Mouse (Mus musculus) liver, embryonic 15.5 days (tissue): Measurements from ENCODE around the gene Gm10961. TPM values are rescaled to one million over a fixed set of nuclear protein-coding genes. Genes with fewer than 3 reads are reported as not detected.

Source experiments
- ATAC-seq: fragments of 200-750 bp; cut with Nextera tagmentation; 2 replicates; pipeline ENCODE4 v1.8.0; 2017; ENCODE audit warnings: moderate number of reproducible peaks, mild to moderate bottlenecking, moderate library complexity; ENCODE audit not compliant: insufficient read depth
- H3K27ac ChIP-seq: fragments of 300-500 bp; sonication (generic); replicated peaks from 2 replicates; pipeline ENCODE4 v1.5.1; 2015; ENCODE audit warnings: mild to moderate bottlenecking, inconsistent platforms
- H3K27me3 ChIP-seq: fragments of 300-500 bp; sonication (generic); 2 replicates; pipeline ENCODE4 v1.6.1; 2015; ENCODE audit warnings: mild to moderate bottlenecking, inconsistent platforms
- H3K36me3 ChIP-seq: fragments of 300-500 bp; sonication (generic); replicated peaks from 2 replicates; pipeline ENCODE4 v1.6.1; 2015; ENCODE audit warnings: moderate library complexity, mild to moderate bottlenecking, inconsistent platforms
- H3K4me1 ChIP-seq: fragments of 300-500 bp; sonication (generic); replicated peaks from 2 replicates; pipeline ENCODE4 v1.6.1; 2015; ENCODE audit warnings: inconsistent platforms
- H3K4me2 ChIP-seq: fragments of 300-500 bp; sonication (generic); 2 replicates; pipeline ENCODE4 v1.6.1; 2015; ENCODE audit warnings: moderate library complexity, mild to moderate bottlenecking, inconsistent platforms
- H3K4me3 ChIP-seq: fragments of 300-500 bp; sonication (generic); replicated peaks from 2 replicates; pipeline ENCODE4 v1.5.1; 2015; ENCODE audit warnings: mild to moderate bottlenecking, inconsistent platforms
- H3K9ac ChIP-seq: fragments of 300-500 bp; sonication (generic); 2 replicates; pipeline ENCODE4 v1.6.1; 2015; ENCODE audit warnings: moderate library complexity, mild to moderate bottlenecking, inconsistent platforms
- H3K9me3 ChIP-seq: fragments of 300-500 bp; sonication (generic); replicated peaks from 2 replicates; pipeline ENCODE4 v1.6.1; 2016; ENCODE audit warnings: inconsistent platforms
- WGBS: fragments of 180-500 bp; shearing (Covaris S2); methylation state at CpG from one replicate; pipeline ENCODE4 v1.1.7; 2015; ENCODE audit warnings: mixed read lengths; ENCODE audit not compliant: insufficient replicate concordance; 5-methylcytosine and 5-hydroxymethylcytosine counted together
- polyA plus RNA-seq: library from polyadenylated mRNA; unstranded; fragments of >200 nt; fragmentation: Nextera tagmentation; extraction: Ambion mirVana; gene quantifications from 2 replicates; pipeline ENCODE4 v1.2.1, GENCODE M21; 2015

The Gm10961 gene
- polyA plus RNA-seq, 1 experiment from 2014 or later, result not detected

GRCm38 (mm10) chr3:107595938-107596461, 35.1 kb upstream of the Gm10961 start:
- Histone ChIP-seq H3K27ac (no peak overlapping the region), H3K9me3 (no peaks in the 10 kb centered on the region), H3K4me2 (peak overlapping the region; percentile 49), H3K4me3 (0 out of 2 replicates have a peak overlapping the region, but pooled peaks have one; percentile 29), H3K27me3 (peaks cover 100% of the 10 kb centered on the region), H3K9ac (no peak overlapping the region), H3K4me1 (0 out of 2 replicates have a peak, but pooled peaks cover 11% of the 10 kb centered on the region), H3K36me3 (no peaks in the 10 kb centered on the region)
- 1% methylated on average over 34 of the region's 34 CpGs for WGBS
- ATAC-seq, result no peak

DNA sequence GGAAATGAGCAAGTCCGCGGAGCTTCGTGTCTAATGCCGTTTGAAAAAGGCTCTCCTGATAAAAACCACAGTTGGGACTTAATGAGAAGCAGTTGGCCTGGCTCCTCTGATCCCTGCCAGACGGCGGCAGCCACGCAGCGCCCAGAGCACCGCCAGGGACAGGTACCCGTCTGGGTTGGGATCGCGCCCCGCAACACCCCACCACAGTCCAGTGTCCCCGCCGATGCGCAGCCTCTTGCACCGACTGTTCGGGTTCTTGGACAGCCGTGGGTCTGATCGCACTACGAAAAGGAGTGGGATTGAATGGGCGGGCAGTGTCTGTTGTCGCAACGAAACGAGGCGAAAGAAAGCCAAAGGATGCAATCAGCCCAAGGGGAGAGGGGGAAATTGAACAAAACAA, 34.6 kb upstream of the Gm10961 start:
- Histone ChIP-seq H3K4me1 (0 out of 2 replicates have a peak, but pooled peaks cover 11% of the 10 kb centered on the region), H3K9me3 (no peaks in the 10 kb centered on the region), H3K9ac (no peak overlapping the region), H3K4me2 (no peak overlapping the region), H3K36me3 (no peaks in the 10 kb centered on the region), H3K4me3 (no peak overlapping the region), H3K27ac (no peak overlapping the region), H3K27me3 (peaks cover 99% of the 10 kb centered on the region)
- ATAC-seq, result no peak
- 2% methylated on average over 26 of the region's 26 CpGs for WGBS

- 3% methylated on average over 21 of the region's 24 CpGs for WGBS
- no peaks in the 10 kb centered on the region for H3K36me3 ChIP-seq
- ATAC-seq, result no peak
- no peaks in the 10 kb centered on the region for H3K9me3 ChIP-seq
- 0 out of 2 replicates have a peak, but pooled peaks cover 11% of the 10 kb centered on the region for H3K4me1 ChIP-seq
- no peak overlapping the region for H3K4me3 ChIP-seq
- H3K4me2 ChIP-seq, result no peak overlapping the region
- no peak overlapping the region for H3K9ac ChIP-seq
- peaks cover 94% of the 10 kb centered on the region for H3K27me3 ChIP-seq
- H3K27ac ChIP-seq, result no peak overlapping the region
These were observed 34.0 kb upstream of the Gm10961 start for GRCm38 (mm10) chr3:107597134-107597533.

GRCm38 (mm10) chr3:107597586-107598389, 33.3 kb upstream of the Gm10961 start:
- Histone ChIP-seq H3K4me1 (0 out of 2 replicates have a peak, but pooled peaks cover 11% of the 10 kb centered on the region), H3K27ac (no peak overlapping the region), H3K36me3 (no peaks in the 10 kb centered on the region), H3K4me2 (no peak overlapping the region), H3K4me3 (no peak overlapping the region), H3K27me3 (peaks cover 93% of the 10 kb centered on the region), H3K9me3 (no peaks in the 10 kb centered on the region), H3K9ac (no peak overlapping the region)
- 9% methylated on average over 22 of the region's 22 CpGs for WGBS
- ATAC-seq, result no peak

GRCm38 (mm10) chr3:107600127-107600526, 31.0 kb upstream of the Gm10961 start:
- no peak overlapping the region for H3K9ac ChIP-seq
- H3K27ac ChIP-seq, result no peak overlapping the region
- no peaks in the 10 kb centered on the region for H3K36me3 ChIP-seq
- H3K9me3 ChIP-seq, result no peaks in the 10 kb centered on the region
- 0 out of 2 replicates have a peak, but pooled peaks cover 10% of the 10 kb centered on the region for H3K4me1 ChIP-seq
- H3K27me3 ChIP-seq, result peaks cover 79% of the 10 kb centered on the region
- no peak for ATAC-seq
- WGBS, result 28% methylated on average over 6 of the region's 6 CpGs
- H3K4me2 ChIP-seq, result no peak overlapping the region
- H3K4me3 ChIP-seq, result no peak overlapping the region

- Histone ChIP-seq H3K4me1 (peaks cover 11% of the 10 kb centered on the region), H3K27me3 (peaks cover 27% of the 10 kb centered on the region), H3K4me2 (no peak overlapping the region), H3K9ac (no peak overlapping the region), H3K9me3 (no peaks in the 10 kb centered on the region), H3K36me3 (no peaks in the 10 kb centered on the region), H3K27ac (no peak overlapping the region), H3K4me3 (no peak overlapping the region)
- ATAC-seq, result no peak
- 11% methylated on average over 4 of the region's 4 CpGs for WGBS
These were observed 25.8 kb upstream of the Gm10961 start for GRCm38 (mm10) chr3:107605304-107605703.

- WGBS, result 66% methylated on average over 8 of the region's 8 CpGs
- no peak for ATAC-seq
These were observed 23.9 kb upstream of the Gm10961 start for GRCm38 (mm10) chr3:107607221-107607620.

DNA sequence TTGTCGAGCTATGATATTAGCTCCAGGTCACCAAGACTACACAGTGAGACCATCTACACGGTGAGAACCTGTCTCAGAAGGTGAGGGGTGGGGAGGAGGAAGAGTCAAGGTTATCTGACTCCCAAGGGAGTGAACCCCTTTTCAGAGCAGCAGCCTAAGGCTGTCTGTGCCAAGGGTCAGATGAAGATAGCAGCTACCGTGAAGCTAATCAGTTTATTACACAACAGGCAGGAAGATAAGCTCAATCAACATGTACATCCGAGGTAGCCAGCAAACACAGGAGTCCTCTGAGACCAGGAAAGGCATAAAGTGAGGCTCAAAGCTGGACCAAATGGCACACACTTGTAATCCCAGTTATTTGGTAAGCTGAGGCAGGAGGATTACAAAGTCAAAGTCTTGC, 22.3 kb upstream of the Gm10961 start:
- Histone ChIP-seq H3K4me2 (no peak overlapping the region), H3K4me3 (no peak overlapping the region), H3K4me1 (peaks cover 11% of the 10 kb centered on the region), H3K27ac (no peak overlapping the region), H3K36me3 (peaks cover 15% of the 10 kb centered on the region; the same call in 1 of the 2 replicates), H3K9ac (no peak overlapping the region), H3K9me3 (no peaks in the 10 kb centered on the region), H3K27me3 (peaks cover 6% of the 10 kb centered on the region; the same call in 1 of the 2 replicates)
- WGBS, result 15% methylated on average over 4 of the region's 4 CpGs
- ATAC-seq, result no peak

More at GRCm38 (mm10) chr3:107607221-107607620, 23.9 kb upstream of the Gm10961 start:
- Histone ChIP-seq H3K27ac (no peak overlapping the region), H3K9ac (no peak overlapping the region), H3K27me3 (peaks cover 14% of the 10 kb centered on the region), H3K9me3 (no peaks in the 10 kb centered on the region), H3K36me3 (0 out of 2 replicates have a peak, but pooled peaks cover under 1% of the 10 kb centered on the region), H3K4me3 (no peak overlapping the region), H3K4me2 (no peak overlapping the region), H3K4me1 (peaks cover 11% of the 10 kb centered on the region)

DNA sequence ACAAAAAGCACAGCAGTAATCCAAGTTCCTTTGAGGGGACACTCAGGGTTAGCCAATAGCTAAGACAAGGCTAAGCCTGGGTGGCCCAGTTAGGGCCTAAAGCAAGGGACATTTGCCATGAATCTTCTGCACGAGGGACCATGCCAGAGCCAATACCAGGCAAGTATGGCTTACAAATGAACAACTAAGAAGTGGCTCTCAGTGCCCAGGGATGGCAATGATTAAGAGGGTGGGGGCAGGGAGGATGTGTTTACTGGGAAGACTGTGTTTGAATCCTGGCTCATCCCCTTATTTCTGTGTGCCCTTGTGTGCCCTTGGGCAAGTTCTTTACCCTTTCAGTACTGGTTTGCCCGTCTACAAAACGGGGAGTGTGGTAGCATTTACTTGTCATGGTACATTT, 21.7 kb upstream of the Gm10961 start:
- no peak overlapping the region for H3K9ac ChIP-seq
- no peak for ATAC-seq
- WGBS, result 62% methylated on average over 3 of the region's 3 CpGs

GRCm38 (mm10) chr3:107611394-107611793, 19.7 kb upstream of the Gm10961 start:
- Histone ChIP-seq H3K9me3 (no peaks in the 10 kb centered on the region), H3K9ac (no peak overlapping the region), H3K27me3 (no peaks in the 10 kb centered on the region), H3K4me2 (no peak overlapping the region), H3K4me1 (peaks cover 11% of the 10 kb centered on the region), H3K27ac (no peak overlapping the region), H3K36me3 (peaks cover 39% of the 10 kb centered on the region), H3K4me3 (no peak overlapping the region)
- no peak for ATAC-seq
- WGBS, result 70% methylated on average over 4 of the region's 4 CpGs

More for the DNA sequence above, 21.7 kb upstream of the Gm10961 start:
- Histone ChIP-seq H3K9me3 (no peaks in the 10 kb centered on the region), H3K36me3 (peaks cover 19% of the 10 kb centered on the region), H3K4me1 (peaks cover 11% of the 10 kb centered on the region), H3K4me3 (no peak overlapping the region), H3K4me2 (no peak overlapping the region), H3K27ac (no peak overlapping the region), H3K27me3 (no peaks in the 10 kb centered on the region)

- WGBS, result 78% methylated on average over 11 of the region's 11 CpGs
- Histone ChIP-seq H3K9ac (no peak overlapping the region), H3K27ac (no peak overlapping the region), H3K27me3 (no peaks in the 10 kb centered on the region), H3K9me3 (no peaks in the 10 kb centered on the region), H3K4me2 (no peak overlapping the region), H3K4me3 (no peak overlapping the region), H3K4me1 (peaks cover 11% of the 10 kb centered on the region), H3K36me3 (peaks cover 56% of the 10 kb centered on the region)
- no peak for ATAC-seq
These were observed 18.1 kb upstream of the Gm10961 start for GRCm38 (mm10) chr3:107612902-107613525.
